Mouse (Mus musculus) limb, embryonic 11.5 days (tissue): ENCODE data around the gene Fgd5. TPM values are rescaled to one million over a fixed set of nuclear protein-coding genes. Genes with fewer than 3 reads are reported as not detected.

Experiments used
- ATAC-seq: fragments of 200-750 bp; cut with Nextera tagmentation; 2 replicates; pipeline ENCODE4 v1.8.0; 2017; ENCODE audit warnings: low read depth; ENCODE audit not compliant: insufficient number of reproducible peaks, low FRiP score, low TSS enrichment
- DNase-seq: peaks from one replicate; pipeline ENCODE4 v3.0.0-alpha.2; 2015; ENCODE audit warnings: low spot score
- H3K27ac ChIP-seq: fragments of 300-500 bp; sonication (generic); replicated peaks from 2 replicates; pipeline ENCODE4 v1.5.1; 2014; ENCODE audit warnings: low read depth, mild to moderate bottlenecking, low read length
- H3K27me3 ChIP-seq: fragments of 300-500 bp; sonication (generic); 2 replicates; pipeline ENCODE4 v1.6.1; 2014; ENCODE audit warnings: mild to moderate bottlenecking, low read length, mixed read lengths; ENCODE audit not compliant: control insufficient read depth, insufficient read depth
- H3K36me3 ChIP-seq: fragments of 300-500 bp; sonication (generic); 2 replicates; pipeline ENCODE4 v1.6.1; 2014; ENCODE audit warnings: mild to moderate bottlenecking, low read length, moderate library complexity, mixed read lengths; ENCODE audit not compliant: control insufficient read depth, insufficient read depth
- H3K4me1 ChIP-seq: fragments of 300-500 bp; sonication (generic); 2 replicates; pipeline ENCODE4 v1.6.1; 2014; ENCODE audit warnings: low read length, mixed read lengths; ENCODE audit not compliant: control insufficient read depth, insufficient read depth
- H3K4me2 ChIP-seq: fragments of 300-500 bp; sonication (generic); 2 replicates; pipeline ENCODE4 v1.6.1; 2014; ENCODE audit warnings: low read depth, mild to moderate bottlenecking, moderate library complexity; ENCODE audit not compliant: severe bottlenecking
- H3K4me3 ChIP-seq: fragments of 300-500 bp; sonication (generic); 2 replicates; pipeline ENCODE4 v1.5.1; 2014; ENCODE audit warnings: low read depth, low read length
- H3K9ac ChIP-seq: fragments of 300-500 bp; sonication (generic); 2 replicates; pipeline ENCODE4 v1.6.1; 2014; ENCODE audit warnings: mild to moderate bottlenecking, low read length
- H3K9me3 ChIP-seq: fragments of 300-500 bp; sonication (generic); 2 replicates; pipeline ENCODE4 v1.6.1; 2016; ENCODE audit warnings: low read length; ENCODE audit not compliant: control insufficient read depth
- WGBS: fragments of 180-500 bp; shearing (Covaris S2); extraction: QIAGEN DNeasy Blood & Tissue Kit; methylation state at CpG from one replicate; pipeline ENCODE4 v1.1.7; 2014; 5-methylcytosine and 5-hydroxymethylcytosine counted together
- polyA plus RNA-seq: library from polyadenylated mRNA; unstranded; fragments of >200 nt; fragmentation: Nextera tagmentation; extraction: Ambion mirVana; gene quantifications from 2 replicates; pipeline ENCODE4 v1.2.1, GENCODE M21; 2014

The Fgd5 gene
- polyA plus RNA-seq, 1 experiment from 2014 or later: 3.5 TPM

DNA sequence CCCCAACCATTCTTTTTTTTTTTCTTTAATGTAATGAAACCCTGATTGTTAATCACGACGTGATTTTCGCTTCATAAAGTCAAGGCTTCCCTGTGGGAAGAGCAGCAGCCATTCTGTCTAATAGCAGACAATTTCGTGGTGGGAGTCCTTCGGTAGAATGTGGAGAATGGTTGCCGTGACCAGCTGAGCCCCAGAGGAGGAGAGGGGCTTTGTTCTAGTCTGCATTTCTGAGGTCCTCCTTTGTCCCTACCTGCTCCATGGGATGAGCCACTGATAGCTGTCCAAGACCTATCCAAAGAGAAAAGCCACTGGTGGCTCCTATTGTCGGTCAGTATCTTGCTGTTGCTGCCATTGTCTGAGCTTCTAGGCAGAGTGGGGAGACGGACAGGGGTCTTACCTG, 17.4 kb downstream of the Fgd5 start:
- H3K9ac ChIP-seq: no peak overlapping the region
- no peaks in the 10 kb centered on the region for H3K36me3 ChIP-seq
- no peak overlapping the region for H3K4me2 ChIP-seq
- H3K27me3 ChIP-seq: no peaks in the 10 kb centered on the region
- H3K4me1 ChIP-seq: no peaks in the 10 kb centered on the region
- H3K9me3 ChIP-seq: no peaks in the 10 kb centered on the region
- no peak overlapping the region for H3K4me3 ChIP-seq
- ATAC-seq (no peak), DNase-seq (no peak)
- 68% methylated on average over 8 of the region's 8 CpGs for WGBS
- H3K27ac ChIP-seq: no peak overlapping the region

DNA sequence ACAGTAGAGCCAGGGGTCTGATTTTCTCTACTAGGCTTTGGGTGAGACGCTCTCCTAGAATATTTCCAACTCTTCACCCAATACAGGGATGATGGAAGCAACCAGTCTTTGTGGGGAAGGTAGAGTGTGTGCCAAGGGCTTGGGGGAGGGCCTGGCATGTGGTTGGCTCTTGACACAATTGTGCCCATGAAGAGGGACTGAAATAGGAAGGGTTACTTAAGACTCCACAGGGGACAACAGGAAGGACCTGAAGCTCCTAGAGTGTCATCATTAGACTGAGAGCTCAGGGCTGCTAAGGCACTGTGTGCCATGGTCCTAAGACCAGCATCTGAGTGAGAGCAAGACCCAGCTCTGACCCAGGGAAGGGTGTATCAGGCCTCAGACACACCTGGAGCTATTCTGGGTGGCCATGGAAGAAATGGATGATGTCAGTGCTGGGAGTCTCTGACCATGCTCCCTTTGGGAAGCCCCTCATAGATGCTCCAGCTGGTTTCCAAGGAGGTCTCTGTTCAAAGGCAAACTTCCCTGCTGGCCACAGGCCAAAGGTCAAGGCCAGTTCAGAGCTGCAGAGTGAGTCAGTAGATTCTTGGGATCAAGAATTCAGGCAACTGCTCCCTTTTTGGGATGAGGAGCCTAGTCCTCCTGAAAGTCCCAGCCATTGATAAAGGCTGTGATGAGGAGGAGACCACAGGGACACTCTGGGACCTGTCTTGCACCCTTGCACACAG, 24.0 kb downstream of the Fgd5 start:
- no peaks in the 10 kb centered on the region for H3K27me3 ChIP-seq
- DNase-seq (no peak), ATAC-seq (no peak)
- H3K4me2 ChIP-seq: no peak overlapping the region
- 92% methylated on average over 1 of the region's 1 CpGs for WGBS
- no peaks in the 10 kb centered on the region for H3K9me3 ChIP-seq
- no peak overlapping the region for H3K9ac ChIP-seq
- H3K4me3 ChIP-seq: no peak overlapping the region
- peaks cover 14% of the 10 kb centered on the region for H3K4me1 ChIP-seq
- H3K36me3 ChIP-seq: no peaks in the 10 kb centered on the region
- no peak overlapping the region for H3K27ac ChIP-seq

DNA sequence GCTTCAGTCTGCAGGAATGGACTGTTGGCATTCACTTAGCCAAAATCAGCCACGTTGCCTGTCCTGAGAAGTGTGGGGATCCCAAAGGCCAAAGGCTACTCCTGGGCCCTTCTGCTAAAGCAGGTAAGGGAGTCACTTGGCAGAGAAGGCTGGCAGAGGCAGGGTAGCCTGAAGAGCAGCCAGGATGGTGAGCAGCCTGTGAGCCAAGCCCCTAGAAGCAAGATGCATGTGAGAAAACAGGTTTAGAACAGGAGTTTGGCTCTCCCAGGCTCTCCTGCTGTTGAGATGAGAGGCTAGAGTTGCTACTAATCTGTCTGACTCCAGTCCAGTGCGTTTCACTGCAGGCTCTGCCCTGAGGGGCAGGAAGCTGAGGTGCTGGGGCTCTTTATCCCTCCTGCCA, 25.0 kb downstream of the Fgd5 start:
- Histone ChIP-seq H3K4me3 (no peak overlapping the region), H3K4me1 (peaks cover 14% of the 10 kb centered on the region), H3K9me3 (no peaks in the 10 kb centered on the region), H3K27ac (peak overlapping the region; percentile 55; the same call in 1 of the 2 replicates), H3K4me2 (no peak overlapping the region), H3K9ac (no peak overlapping the region; the same call in 1 of the 2 replicates), H3K36me3 (no peaks in the 10 kb centered on the region), H3K27me3 (no peaks in the 10 kb centered on the region)
- DNase-seq: no peak
- ATAC-seq: no peak
- 31% methylated on average over 2 of the region's 2 CpGs for WGBS

DNA sequence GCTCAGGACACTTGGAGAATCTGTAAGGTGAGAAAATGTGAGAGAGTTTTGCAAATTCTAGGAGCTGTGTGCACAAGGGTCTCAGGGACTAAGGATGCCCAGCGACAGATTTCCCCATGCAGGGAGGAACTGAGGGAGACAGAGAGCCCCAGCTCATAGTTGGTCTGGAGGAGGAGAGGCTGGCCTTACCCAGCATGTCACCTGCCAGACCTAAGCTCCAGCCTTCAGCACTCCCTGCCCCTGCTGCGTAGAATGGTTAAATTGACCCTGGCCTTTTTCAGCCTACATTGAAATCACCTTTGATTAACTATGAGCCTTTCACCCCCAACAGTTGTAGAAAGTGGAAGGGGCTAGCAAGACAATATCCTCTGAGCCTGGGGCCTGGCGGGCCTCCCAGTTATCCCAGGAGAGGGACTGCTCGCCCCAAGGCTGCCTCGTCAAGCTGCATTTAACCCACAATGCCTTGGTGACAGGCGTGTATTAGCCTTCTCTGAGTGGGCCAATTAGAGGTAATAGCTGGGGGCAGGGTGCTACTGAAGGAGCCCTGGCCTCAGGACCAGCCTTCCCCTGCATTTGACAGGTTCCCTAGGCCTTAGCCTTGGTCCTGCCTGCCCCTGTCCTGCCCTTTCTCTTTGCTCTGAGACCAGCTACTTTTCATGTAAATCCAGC, 25.6 kb downstream of the Fgd5 start:
- DNase-seq: peak; percentile 52
- Histone ChIP-seq H3K4me3 (no peak overlapping the region), H3K27ac (peak overlapping the region; percentile 55; the same call in 1 of the 2 replicates)

DNA sequence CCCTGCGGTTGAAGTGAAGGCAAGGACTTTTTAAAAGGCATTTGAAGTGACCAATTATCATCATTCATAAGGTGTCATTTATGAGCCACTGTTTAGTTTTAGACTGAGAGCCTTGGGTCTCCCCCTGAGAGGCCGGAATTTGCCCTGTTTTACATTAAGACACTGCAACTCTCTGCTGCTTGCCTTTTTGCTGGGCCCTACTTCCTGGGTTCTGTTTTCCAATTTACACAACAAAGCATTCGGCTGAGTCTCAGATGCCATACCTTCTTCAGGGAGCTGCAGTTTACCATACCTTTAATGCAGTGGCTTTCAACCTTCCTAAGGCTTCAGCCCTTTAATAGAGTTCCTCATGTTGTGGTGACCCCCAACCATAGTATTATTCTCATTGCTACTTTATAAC, 26.1 kb downstream of the Fgd5 start:
- WGBS: 15% methylated on average over 3 of the region's 3 CpGs
- Histone ChIP-seq H3K4me3 (no peak overlapping the region), H3K9me3 (no peaks in the 10 kb centered on the region), H3K27me3 (no peaks in the 10 kb centered on the region), H3K4me2 (no peak overlapping the region), H3K36me3 (no peaks in the 10 kb centered on the region), H3K27ac (0 out of 2 replicates have a peak overlapping the region, but pooled peaks have one; percentile 2), H3K4me1 (peaks cover 14% of the 10 kb centered on the region), H3K9ac (no peak overlapping the region)
- DNase-seq (no peak), ATAC-seq (no peak)

More for the DNA sequence above, 25.6 kb downstream of the Fgd5 start:
- H3K4me2 ChIP-seq: no peak overlapping the region
- H3K9me3 ChIP-seq: no peaks in the 10 kb centered on the region
- ATAC-seq: no peak
- H3K9ac ChIP-seq: no peak overlapping the region; the same call in 1 of the 2 replicates
- 17% methylated on average over 6 of the region's 6 CpGs for WGBS
- peaks cover 14% of the 10 kb centered on the region for H3K4me1 ChIP-seq
- H3K36me3 ChIP-seq: no peaks in the 10 kb centered on the region
- H3K27me3 ChIP-seq: no peaks in the 10 kb centered on the region

DNA sequence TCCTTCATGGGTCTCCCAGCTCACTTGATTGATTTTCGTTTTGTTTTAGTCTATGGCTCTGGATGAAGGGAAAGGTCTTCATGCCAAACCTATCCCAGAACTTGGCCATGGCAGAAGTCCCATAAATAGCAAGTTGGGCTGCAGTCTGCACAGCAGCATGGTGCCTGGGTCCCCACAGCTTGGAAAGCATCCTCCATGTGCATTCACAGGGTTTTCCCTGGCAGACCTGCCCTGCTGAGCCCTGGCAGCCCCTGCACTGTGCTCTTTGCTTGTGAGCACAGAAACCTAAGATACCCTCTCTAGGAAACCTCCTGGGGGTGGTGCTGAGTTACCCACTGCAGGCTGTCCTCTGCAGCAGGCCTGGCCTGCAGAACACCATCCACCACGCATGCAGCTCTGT, 32.2 kb downstream of the Fgd5 start:
- DNase-seq (no peak), ATAC-seq (no peak)
- Histone ChIP-seq H3K9ac (no peak overlapping the region), H3K4me1 (0 out of 2 replicates have a peak, but pooled peaks cover 2% of the 10 kb centered on the region), H3K9me3 (no peaks in the 10 kb centered on the region), H3K27ac (no peak overlapping the region), H3K27me3 (no peaks in the 10 kb centered on the region), H3K4me3 (no peak overlapping the region), H3K4me2 (no peak overlapping the region), H3K36me3 (no peaks in the 10 kb centered on the region)
- WGBS: 85% methylated on average over 2 of the region's 2 CpGs

DNA sequence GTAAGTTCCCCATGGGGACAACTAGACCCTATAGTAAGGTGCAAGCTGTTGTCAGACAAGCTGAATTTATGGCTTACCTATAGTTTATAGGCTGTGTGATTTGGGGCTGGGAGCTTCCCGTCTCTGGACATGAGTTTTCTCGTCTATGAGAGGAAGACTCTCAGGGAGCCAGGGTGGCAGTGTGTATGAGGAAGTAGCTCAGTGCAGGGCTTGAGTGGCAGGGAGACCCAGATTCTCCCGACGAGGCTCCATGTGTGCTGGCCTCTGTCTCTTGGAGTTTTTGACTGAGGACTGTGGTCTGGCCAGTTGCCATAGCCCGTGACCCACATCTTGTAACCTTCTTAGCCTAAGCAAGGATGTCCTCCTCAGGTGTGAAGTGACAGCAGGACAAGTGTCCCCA, 33.7 kb downstream of the Fgd5 start:
- WGBS: 74% methylated on average over 5 of the region's 5 CpGs
- H3K27me3 ChIP-seq: no peaks in the 10 kb centered on the region
- no peaks in the 10 kb centered on the region for H3K36me3 ChIP-seq
- 0 out of 2 replicates have a peak, but pooled peaks cover 2% of the 10 kb centered on the region for H3K4me1 ChIP-seq
- H3K9ac ChIP-seq: no peak overlapping the region
- DNase-seq (no peak), ATAC-seq (no peak)
- H3K4me3 ChIP-seq: no peak overlapping the region
- H3K9me3 ChIP-seq: no peaks in the 10 kb centered on the region
- no peak overlapping the region for H3K27ac ChIP-seq
- H3K4me2 ChIP-seq: no peak overlapping the region

DNA sequence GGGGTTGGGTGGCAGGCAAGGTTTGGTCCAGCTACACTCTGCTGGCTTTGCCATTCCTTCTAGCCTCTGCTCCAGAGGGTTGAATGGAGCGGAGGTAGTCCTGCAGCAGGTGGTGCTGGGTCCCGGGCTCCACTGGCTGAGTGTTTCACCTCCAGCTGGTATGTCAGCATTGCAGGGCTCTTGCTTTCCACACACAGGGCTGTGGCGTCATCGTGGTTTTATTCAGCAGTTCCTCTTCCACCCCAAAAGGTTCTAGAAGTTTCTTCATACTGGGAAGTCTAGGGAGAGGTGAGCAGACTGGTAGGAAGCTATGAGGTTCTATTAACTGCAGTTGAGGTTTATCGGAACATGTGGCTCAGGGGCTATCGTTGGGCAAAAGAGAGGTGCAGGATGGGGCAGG, 34.4 kb downstream of the Fgd5 start:
- Histone ChIP-seq H3K4me1 (0 out of 2 replicates have a peak, but pooled peaks cover 2% of the 10 kb centered on the region), H3K9me3 (no peaks in the 10 kb centered on the region), H3K4me2 (no peak overlapping the region), H3K27ac (no peak overlapping the region), H3K9ac (no peak overlapping the region), H3K36me3 (no peaks in the 10 kb centered on the region), H3K27me3 (no peaks in the 10 kb centered on the region), H3K4me3 (no peak overlapping the region)
- ATAC-seq (no peak), DNase-seq (no peak)
- 90% methylated on average over 6 of the region's 6 CpGs for WGBS
